Mouse (Mus musculus) embryonic facial prominence, embryonic 14.5 days (tissue): ENCODE measurements at regions not wholly inside any gene's neighbourhood (a gene's known extent, or its start where the extent isn't known, plus 50 kb on each side); places are given as distances from the start of the nearest gene placed in this dataset.

Experiments
- ATAC-seq: fragments of 200-750 bp; cut with Nextera tagmentation; 2 replicates; pipeline ENCODE4 v1.8.0; 2017; ENCODE audit warnings: low read depth, moderate number of reproducible peaks, moderate TSS enrichment
- DNase-seq: peaks from one replicate; pipeline ENCODE4 v3.0.0-alpha.2; 2015; ENCODE audit warnings: low spot score
- H3K27ac ChIP-seq: fragments of 300-500 bp; sonication (generic); replicated peaks from 2 replicates; pipeline ENCODE4 v1.5.1; 2014; ENCODE audit warnings: low read depth, mild to moderate bottlenecking, low read length, moderate library complexity
- H3K27me3 ChIP-seq: fragments of 300-500 bp; sonication (generic); replicated peaks from 2 replicates; pipeline ENCODE4 v1.6.1; 2014; ENCODE audit warnings: low read length; ENCODE audit not compliant: control insufficient read depth, insufficient read depth
- H3K36me3 ChIP-seq: fragments of 300-500 bp; sonication (generic); 2 replicates; pipeline ENCODE4 v1.6.1; 2014; ENCODE audit warnings: low read length, mixed read lengths; ENCODE audit not compliant: control insufficient read depth, insufficient read depth
- H3K4me1 ChIP-seq: fragments of 300-500 bp; sonication (generic); 2 replicates; pipeline ENCODE4 v1.6.1; 2014; ENCODE audit warnings: antibody characterized with exemption, low read length; ENCODE audit not compliant: control insufficient read depth, insufficient read depth
- H3K4me2 ChIP-seq: fragments of 300-500 bp; sonication (generic); 2 replicates; pipeline ENCODE4 v1.6.1; 2014; ENCODE audit warnings: low read depth, mild to moderate bottlenecking, low read length, moderate library complexity, mixed read lengths
- H3K4me3 ChIP-seq: fragments of 300-500 bp; sonication (generic); 2 replicates; pipeline ENCODE4 v1.5.1; 2014; ENCODE audit warnings: low read depth, mild to moderate bottlenecking, low read length
- H3K9ac ChIP-seq: fragments of 300-500 bp; sonication (generic); 2 replicates; pipeline ENCODE4 v1.6.1; 2014; ENCODE audit warnings: low read depth, mild to moderate bottlenecking, low read length, moderate library complexity, mixed read lengths
- H3K9me3 ChIP-seq: fragments of 300-500 bp; sonication (generic); 2 replicates; pipeline ENCODE4 v1.6.1; 2016; ENCODE audit warnings: low read length; ENCODE audit not compliant: control insufficient read depth
- WGBS: fragments of 180-500 bp; shearing (Covaris S2); extraction: QIAGEN DNeasy Blood & Tissue Kit; methylation state at CpG from one replicate; pipeline ENCODE4 v1.1.7; 2014; 5-methylcytosine and 5-hydroxymethylcytosine counted together

- Histone ChIP-seq H3K36me3 (no peaks in the 10 kb centered on the region), H3K4me3 (no peak overlapping the region), H3K9ac (no peak overlapping the region), H3K27me3 (no peaks in the 10 kb centered on the region), H3K4me2 (no peak overlapping the region), H3K9me3 (no peaks in the 10 kb centered on the region), H3K4me1 (no peaks in the 10 kb centered on the region), H3K27ac (no peak overlapping the region)
- DNase-seq = no peak
- ATAC-seq = no peak
- 82% methylated on average over 2 of the region's 2 CpGs for WGBS
Observed at GRCm38 (mm10) chr13:34576392-34576791, 76.9 kb downstream of the Pxdc1 start.

DNA sequence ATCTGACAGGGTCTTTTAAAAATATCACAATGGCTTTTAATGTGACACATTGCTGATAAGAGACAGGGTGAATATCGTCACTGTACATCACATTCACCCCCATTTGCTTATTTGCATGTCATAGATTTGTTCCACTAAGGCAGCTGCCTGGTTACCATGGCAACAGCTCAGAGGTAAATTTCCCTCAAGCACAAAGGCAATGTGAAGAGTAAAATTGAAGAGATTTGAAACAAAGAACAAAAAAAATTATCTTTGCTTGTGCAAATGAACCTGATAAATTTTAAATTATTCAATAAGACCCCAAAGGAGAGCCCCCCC, 77.3 kb downstream of the Pxdc1 start:
- DNase-seq = peak; percentile 67
- no peaks in the 10 kb centered on the region for H3K4me1 ChIP-seq
- WGBS = 26% methylated on average over 1 of the region's 1 CpGs
- ATAC-seq = no peak
- no peak overlapping the region for H3K4me3 ChIP-seq
- no peaks in the 10 kb centered on the region for H3K9me3 ChIP-seq
- no peaks in the 10 kb centered on the region for H3K27me3 ChIP-seq
- no peak overlapping the region for H3K9ac ChIP-seq
- H3K4me2 ChIP-seq = no peak overlapping the region
- no peaks in the 10 kb centered on the region for H3K36me3 ChIP-seq
- H3K27ac ChIP-seq = no peak overlapping the region

DNA sequence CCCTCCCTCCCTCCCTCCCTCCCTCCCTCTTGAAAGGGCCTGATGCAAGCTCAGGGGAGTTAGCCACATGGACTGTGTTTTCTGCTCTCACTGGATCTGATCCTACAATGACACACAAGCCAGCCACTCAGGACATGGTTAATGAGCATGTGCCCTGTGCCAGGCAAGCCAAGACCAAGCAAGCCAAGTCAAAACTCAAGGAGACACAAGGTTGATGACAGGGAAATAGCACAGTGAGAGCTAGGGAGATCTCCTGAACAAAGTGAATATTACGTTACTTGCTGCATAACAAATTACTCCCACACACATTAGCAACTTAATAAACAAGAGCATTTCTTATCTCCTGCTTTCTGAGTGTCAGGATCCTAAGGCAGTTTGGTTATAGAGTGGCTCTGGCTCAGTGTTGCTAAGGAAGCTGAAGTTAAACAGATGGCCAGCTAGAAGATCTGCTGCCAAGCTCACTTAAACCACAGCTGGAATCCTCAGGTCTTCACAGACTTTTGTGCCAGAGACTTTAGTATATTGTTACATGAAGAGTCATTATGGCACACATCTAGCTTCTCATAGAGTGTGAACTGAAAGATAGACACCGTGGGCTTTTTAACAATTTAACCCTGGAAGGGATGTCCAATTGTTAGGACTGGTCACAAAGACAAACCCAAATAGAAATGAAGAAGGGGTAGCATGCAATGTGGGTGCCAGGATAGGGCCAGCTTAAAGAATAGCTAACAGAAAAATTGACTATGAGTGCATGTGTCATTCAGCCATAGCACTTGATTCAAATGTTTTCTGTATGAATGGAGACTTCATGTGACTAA, 77.9 kb downstream of the Pxdc1 start:
- WGBS = 54% methylated on average over 2 of the region's 2 CpGs
- DNase-seq = peak; percentile 38
- ATAC-seq = no peak; the same call in 1 of the 2 replicates

GRCm38 (mm10) chr13:34569312-34569711, 84.0 kb downstream of the Pxdc1 start:
- H3K9ac ChIP-seq = no peak overlapping the region
- DNase-seq = no peak
- H3K36me3 ChIP-seq = no peaks in the 10 kb centered on the region
- no peak for ATAC-seq
- no peak overlapping the region for H3K4me2 ChIP-seq
- H3K4me1 ChIP-seq = no peaks in the 10 kb centered on the region
- WGBS = 64% methylated on average over 2 of the region's 2 CpGs
- no peak overlapping the region for H3K4me3 ChIP-seq
- H3K27ac ChIP-seq = no peak overlapping the region
- no peaks in the 10 kb centered on the region for H3K27me3 ChIP-seq
- no peaks in the 10 kb centered on the region for H3K9me3 ChIP-seq

More for the DNA sequence above, 77.9 kb downstream of the Pxdc1 start:
- H3K9me3 ChIP-seq = no peaks in the 10 kb centered on the region
- no peak overlapping the region for H3K4me3 ChIP-seq
- H3K9ac ChIP-seq = no peak overlapping the region
- no peaks in the 10 kb centered on the region for H3K4me1 ChIP-seq
- H3K27me3 ChIP-seq = no peaks in the 10 kb centered on the region
- no peak overlapping the region for H3K4me2 ChIP-seq
- H3K36me3 ChIP-seq = no peaks in the 10 kb centered on the region
- H3K27ac ChIP-seq = no peak overlapping the region

DNA sequence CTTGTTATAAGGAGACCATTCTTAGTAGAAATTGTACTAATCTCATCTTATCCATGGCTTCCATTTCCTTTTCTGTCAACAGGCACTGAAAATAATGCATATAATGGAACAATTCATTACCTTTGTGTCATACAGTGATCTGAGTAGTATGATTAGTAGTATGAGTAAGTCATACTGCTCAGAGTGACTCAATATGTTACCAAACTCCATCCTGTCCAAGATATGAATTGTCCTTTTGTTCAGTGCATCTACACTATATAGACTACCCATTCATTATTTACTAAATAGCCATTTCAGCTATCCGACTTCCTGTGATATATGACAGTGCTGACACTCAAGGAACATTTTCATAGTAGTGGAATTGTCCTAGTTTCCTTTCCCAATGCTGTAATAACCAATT, 86.6 kb downstream of the Pxdc1 start:
- H3K9ac ChIP-seq = no peak overlapping the region
- no peak overlapping the region for H3K4me2 ChIP-seq
- DNase-seq (no peak), ATAC-seq (no peak)
- H3K27ac ChIP-seq = no peak overlapping the region
- H3K9me3 ChIP-seq = no peaks in the 10 kb centered on the region
- WGBS = 86% methylated on average over 1 of the region's 1 CpGs
- no peak overlapping the region for H3K4me3 ChIP-seq
- H3K36me3 ChIP-seq = no peaks in the 10 kb centered on the region
- no peaks in the 10 kb centered on the region for H3K27me3 ChIP-seq
- H3K4me1 ChIP-seq = no peaks in the 10 kb centered on the region

DNA sequence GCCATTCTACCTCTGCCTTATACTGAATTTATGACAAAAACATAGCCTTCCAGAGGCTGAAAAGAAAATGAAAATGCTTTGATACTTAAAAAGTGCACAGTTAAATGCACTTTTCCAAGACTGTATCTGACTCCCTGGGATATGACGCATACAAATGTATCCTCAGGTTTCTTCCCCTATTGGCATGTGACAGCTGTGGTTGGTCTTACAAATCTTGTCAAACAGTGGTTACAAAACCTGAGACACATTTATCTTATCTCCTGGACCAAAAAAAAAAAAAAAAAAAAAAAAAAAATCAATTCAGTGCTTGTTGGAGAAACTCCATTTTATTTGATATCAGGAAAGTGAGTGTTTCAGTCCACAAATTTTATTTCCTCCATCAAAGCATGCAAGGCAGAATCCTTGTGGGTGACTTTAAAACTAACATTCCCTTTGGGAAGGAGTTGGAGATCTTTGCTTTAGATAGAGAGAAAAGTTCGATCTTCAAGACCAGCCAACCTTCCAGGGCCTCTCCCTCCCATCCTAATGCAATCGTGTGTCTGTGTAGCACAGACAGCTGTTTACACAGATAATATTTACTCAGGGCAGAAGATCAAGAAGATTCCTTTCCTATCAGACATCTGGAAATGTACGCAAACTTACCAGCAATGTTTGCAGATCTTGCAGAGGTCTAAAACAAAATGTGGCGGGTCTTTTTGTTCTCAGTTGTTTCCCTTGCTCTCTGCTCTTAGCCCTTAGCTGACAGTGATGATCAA, 103.0 kb downstream of the Pxdc1 start:
- H3K27me3 ChIP-seq = no peaks in the 10 kb centered on the region
- no peak for ATAC-seq

DNA sequence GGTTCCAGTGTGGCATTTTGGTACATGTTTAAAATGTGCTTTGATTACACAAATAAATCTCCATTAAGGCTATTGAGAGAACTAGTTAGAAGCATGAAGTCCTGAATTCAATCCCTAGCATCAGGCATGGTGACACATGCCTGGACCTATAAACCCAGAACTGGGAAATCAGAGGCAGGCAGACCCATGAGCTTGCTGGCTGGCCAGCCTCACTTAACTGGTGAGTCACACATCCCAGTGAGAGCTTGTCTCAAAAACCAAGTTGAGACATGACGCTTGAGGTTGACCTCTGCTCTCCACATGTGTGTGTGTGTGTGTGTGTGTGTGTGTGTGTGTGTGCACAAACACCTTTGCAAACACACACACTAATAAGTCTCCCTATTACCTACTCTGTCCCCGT, 112.6 kb downstream of the Pxdc1 start:
- no peak overlapping the region for H3K9ac ChIP-seq
- DNase-seq = no peak
- no peaks in the 10 kb centered on the region for H3K4me1 ChIP-seq
- H3K4me2 ChIP-seq = no peak overlapping the region
- ATAC-seq = no peak
- no peaks in the 10 kb centered on the region for H3K36me3 ChIP-seq
- H3K4me3 ChIP-seq = no peak overlapping the region
- H3K27ac ChIP-seq = no peak overlapping the region
- H3K9me3 ChIP-seq = no peaks in the 10 kb centered on the region
- 84% methylated on average over 2 of the region's 2 CpGs for WGBS
- H3K27me3 ChIP-seq = no peaks in the 10 kb centered on the region

More for the DNA sequence above, 103.0 kb downstream of the Pxdc1 start:
- H3K4me2 ChIP-seq = no peak overlapping the region
- DNase-seq = no peak
- H3K9me3 ChIP-seq = no peaks in the 10 kb centered on the region; the same call in 1 of the 2 replicates
- no peak overlapping the region for H3K4me3 ChIP-seq
- no peak overlapping the region for H3K27ac ChIP-seq
- no peaks in the 10 kb centered on the region for H3K36me3 ChIP-seq
- no peak overlapping the region for H3K9ac ChIP-seq
- WGBS = 52% methylated on average over 5 of the region's 5 CpGs
- H3K4me1 ChIP-seq = no peaks in the 10 kb centered on the region

DNA sequence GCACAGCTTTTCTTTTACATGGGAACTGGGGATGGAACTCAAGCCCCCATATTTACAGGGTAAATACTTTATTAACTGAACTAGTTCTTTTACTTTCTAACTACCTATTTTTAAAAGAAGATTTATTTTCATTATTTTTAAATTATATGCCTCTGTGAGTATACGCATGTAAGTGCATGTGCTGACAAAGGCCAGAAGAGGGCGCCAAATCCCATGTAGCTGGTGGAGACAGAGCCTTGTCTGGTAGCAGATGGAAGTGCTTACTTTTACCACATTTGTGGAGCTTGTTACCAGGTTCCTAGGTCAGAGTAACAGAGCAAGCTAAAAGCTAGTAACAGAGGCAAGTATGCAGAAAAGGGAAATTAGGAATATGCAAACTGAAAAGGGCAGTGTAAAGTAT, 119.4 kb downstream of the Pxdc1 start:
- Histone ChIP-seq H3K4me3 (no peak overlapping the region), H3K9ac (no peak overlapping the region), H3K27ac (no peak overlapping the region), H3K4me2 (no peak overlapping the region), H3K9me3 (no peaks in the 10 kb centered on the region), H3K4me1 (no peaks in the 10 kb centered on the region), H3K36me3 (no peaks in the 10 kb centered on the region), H3K27me3 (no peaks in the 10 kb centered on the region)
- no peak for ATAC-seq
- 73% methylated on average over 2 of the region's 2 CpGs for WGBS
- no peak for DNase-seq

GRCm38 (mm10) chr13:34511332-34511731, 142.0 kb downstream of the Pxdc1 start:
- ATAC-seq = no peak
- H3K27me3 ChIP-seq = no peaks in the 10 kb centered on the region
- WGBS = 63% methylated on average over 3 of the region's 3 CpGs
- no peaks in the 10 kb centered on the region for H3K4me1 ChIP-seq
- no peak for DNase-seq
- H3K4me2 ChIP-seq = no peak overlapping the region
- no peaks in the 10 kb centered on the region for H3K36me3 ChIP-seq
- no peaks in the 10 kb centered on the region for H3K9me3 ChIP-seq
- no peak overlapping the region for H3K27ac ChIP-seq
- no peak overlapping the region for H3K4me3 ChIP-seq
- no peak overlapping the region for H3K9ac ChIP-seq
